ENCODE assay signal across 22 mouse cellular contexts in genomic region chr11:46273969-46274368, GRCm38 (mm10). TPM values are rescaled to one million over a fixed set of nuclear protein-coding genes. Genes with fewer than 3 reads are reported as not detected.
DNase-seq lines count a peak whose midpoint lies in the region; ATAC-seq and TF ChIP-seq lines count a peak whose summit lies in the region.
"Had no signal": no experiment of that assay in that cellular context is flagged by ENCODE, and none has a peak within 500 bp of the region (broad histone marks: within the 10 kb centered on the region; RNA-seq: fewer than 3 reads in every experiment).

No protein-coding gene starts in this region.

- H3K4me3 ChIP-seq in intestine, postnatal 0 days (ENCODE audit: low read depth, low read length): no peak overlapping the region
- no peak overlapping the region for H3K4me3 ChIP-seq in intestine, embryonic 16.5 days (ENCODE audit: low read length)
- H3K4me3 ChIP-seq in MEL (ENCODE audit: control insufficient read depth in 1 of 2, insufficient read depth in 1 of 2, low read depth in 2 of 2, low read length in 2 of 2): no peak overlapping the region
- no peak overlapping the region for H3K4me3 ChIP-seq in stomach, postnatal 0 days (ENCODE audit: low read depth, low read length)
- H3K4me3 ChIP-seq: forebrain, embryonic 13.5 days; heart, adult 2 months; hindbrain, embryonic 15.5 days; liver, embryonic 13.5 days; neural tube, embryonic 13.5 days had no signal

- no peaks in the 10 kb centered on the region for H3K9me3 ChIP-seq in intestine, postnatal 0 days (ENCODE audit: control insufficient read depth)
- no peaks in the 10 kb centered on the region for H3K9me3 ChIP-seq in intestine, embryonic 16.5 days (ENCODE audit: control insufficient read depth, low read length)
- H3K9me3 ChIP-seq in MEL (replicated peaks; ENCODE audit: insufficient read depth, low read length): no peaks in the 10 kb centered on the region
- no peaks in the 10 kb centered on the region for H3K9me3 ChIP-seq in stomach, postnatal 0 days (ENCODE audit: control insufficient read depth, low read length)
- H3K9me3 ChIP-seq: forebrain, embryonic 13.5 days; G1E; hindbrain, embryonic 15.5 days; liver, embryonic 13.5 days; neural tube, embryonic 13.5 days had no signal

- no peak overlapping the region for H3K9ac ChIP-seq in intestine, postnatal 0 days (ENCODE audit: low read depth, low read length)
- no peak overlapping the region for H3K9ac ChIP-seq in intestine, embryonic 16.5 days (ENCODE audit: low read depth, low read length)
- no peak overlapping the region for H3K9ac ChIP-seq in MEL (ENCODE audit: control insufficient read depth, low read depth, low read length, poor library complexity, severe bottlenecking)
- H3K9ac ChIP-seq in stomach, postnatal 0 days (ENCODE audit: low read length): no peak overlapping the region
- H3K9ac ChIP-seq: forebrain, embryonic 13.5 days; hindbrain, embryonic 15.5 days; liver, embryonic 13.5 days; neural tube, embryonic 13.5 days had no signal

- ATAC-seq in intestine, postnatal 0 days: no peak
- no peak for ATAC-seq in intestine, embryonic 16.5 days
- ATAC-seq in stomach, postnatal 0 days (ENCODE audit: low FRiP score, low TSS enrichment): no peak
- no peak for ATAC-seq in erythroid progenitor cell, adult 5-6 weeks (replicated peaks; ENCODE audit: low FRiP score, poor library complexity, severe bottlenecking)
- ATAC-seq: forebrain, embryonic 13.5 days had no signal

- no peak for TF ChIP-seq POLR2A in MEL (IDR thresholded peaks at IDR 0.05; ENCODE audit: control insufficient read depth in 1 of 2, insufficient read depth in 1 of 2, low read depth in 1 of 2, low read length in 2 of 2, poor library complexity in 1 of 2)

- no peak overlapping the region for H3K4me2 ChIP-seq in intestine, postnatal 0 days (replicated peaks; ENCODE audit: low read depth)
- no peak overlapping the region for H3K4me2 ChIP-seq in intestine, embryonic 16.5 days (ENCODE audit: low read depth, low read length)
- no peak overlapping the region for H3K4me2 ChIP-seq in stomach, postnatal 0 days (replicated peaks; ENCODE audit: low read depth)
- H3K4me2 ChIP-seq: forebrain, embryonic 13.5 days; hindbrain, embryonic 15.5 days; liver, embryonic 13.5 days; midbrain, embryonic 11.5 days; neural tube, embryonic 13.5 days had no signal

- DNase-seq in thymus, postnatal 0 days (ENCODE audit: low spot score): peak; percentile 31
- no peak for DNase-seq in thymus, postnatal 10 days (ENCODE audit: low spot score in 2 of 2)
- peak; percentile 36 for DNase-seq in MEL (ENCODE audit: low read depth, low spot score)
- no peak for DNase-seq in stomach, postnatal 0 days (ENCODE audit: low spot score)
- DNase-seq: B cell, adult 2 months; cerebellum, adult 8-10 months; gastrocnemius, postnatal 14 days; heart, adult 2 months; heart, postnatal 4 days; kidney, adult 2 months; kidney, postnatal 14 days; liver, embryonic 13.5 days had no signal

- TF ChIP-seq EP300 in MEL (IDR thresholded peaks at IDR 0.05; ENCODE audit: low read depth in 1 of 2, low read length in 2 of 2): no peak
- TF ChIP-seq EP300 in stomach, postnatal 0 days (optimal IDR thresholded peaks at IDR 0.05): no peak

- WGBS in intestine, postnatal 0 days: 94% methylated on average over 3 of the region's 3 CpGs
- WGBS in intestine, embryonic 16.5 days: 95% methylated on average over 3 of the region's 3 CpGs
- 97% methylated on average over 3 of the region's 3 CpGs for WGBS in stomach, postnatal 0 days

- no peaks in the 10 kb centered on the region for H3K79me2 ChIP-seq in MEL (ENCODE audit: control insufficient read depth, insufficient read depth, low read length, poor library complexity)

- no peaks in the 10 kb centered on the region for H3K4me1 ChIP-seq in intestine, postnatal 0 days (replicated peaks; ENCODE audit: control insufficient read depth, insufficient read depth, low read length)
- no peaks in the 10 kb centered on the region for H3K4me1 ChIP-seq in intestine, embryonic 16.5 days (ENCODE audit: control insufficient read depth, insufficient read depth, low read length)
- H3K4me1 ChIP-seq in MEL (ENCODE audit: control insufficient read depth in 1 of 2, insufficient read depth in 2 of 2, low read length in 2 of 2): no peaks in the 10 kb centered on the region
- no peaks in the 10 kb centered on the region for H3K4me1 ChIP-seq in stomach, postnatal 0 days (replicated peaks; ENCODE audit: control insufficient read depth, insufficient read depth)
- H3K4me1 ChIP-seq: forebrain, embryonic 13.5 days; hindbrain, embryonic 15.5 days; liver, embryonic 13.5 days; neural tube, embryonic 13.5 days had no signal

- H3K36me3 ChIP-seq in intestine, postnatal 0 days (ENCODE audit: control insufficient read depth, insufficient read depth): no peaks in the 10 kb centered on the region
- no peaks in the 10 kb centered on the region for H3K36me3 ChIP-seq in intestine, embryonic 16.5 days (ENCODE audit: control insufficient read depth, insufficient read depth, low read length)
- H3K36me3 ChIP-seq in MEL (ENCODE audit: control insufficient read depth in 1 of 2, insufficient read depth in 2 of 2, low read length in 2 of 2): peaks cover 0 to 4% of the 10 kb centered on the region in 2 experiments; a peak in 2 of 4 replicates
- no peaks in the 10 kb centered on the region for H3K36me3 ChIP-seq in stomach, postnatal 0 days (ENCODE audit: control insufficient read depth, insufficient read depth, low read length)

- no peak overlapping the region for H3K27ac ChIP-seq in intestine, postnatal 0 days (ENCODE audit: low read depth, low read length)
- no peak overlapping the region for H3K27ac ChIP-seq in intestine, embryonic 16.5 days (ENCODE audit: low read length)
- no peak overlapping the region for H3K27ac ChIP-seq in MEL (ENCODE audit: control insufficient read depth, low read depth, low read length)
- no peak overlapping the region for H3K27ac ChIP-seq in stomach, postnatal 0 days (replicated peaks)
- H3K27ac ChIP-seq: forebrain, embryonic 13.5 days; heart, adult 2 months; hindbrain, embryonic 15.5 days; liver, embryonic 13.5 days; macrophage; neural tube, embryonic 13.5 days had no signal

- H3K27me3 ChIP-seq in intestine, postnatal 0 days (replicated peaks; ENCODE audit: control insufficient read depth, insufficient read depth, low read length): no peaks in the 10 kb centered on the region
- no peaks in the 10 kb centered on the region for H3K27me3 ChIP-seq in intestine, embryonic 16.5 days (replicated peaks; ENCODE audit: control insufficient read depth, insufficient read depth, low read length)
- no peaks in the 10 kb centered on the region for H3K27me3 ChIP-seq in MEL (ENCODE audit: control insufficient read depth in 1 of 2, insufficient read depth in 2 of 2, low read length in 2 of 2)
- H3K27me3 ChIP-seq in stomach, postnatal 0 days (ENCODE audit: control insufficient read depth, insufficient read depth, low read length): no peaks in the 10 kb centered on the region
- H3K27me3 ChIP-seq: forebrain, embryonic 13.5 days; hindbrain, embryonic 15.5 days; liver, embryonic 13.5 days; neural tube, embryonic 13.5 days had no signal

- TF ChIP-seq RAD21 in MEL (IDR thresholded peaks at IDR 0.05; ENCODE audit: low read depth, low read length): peak; percentile 5; the same call in 1 of the 2 replicates

- peak; percentile 28 for TF ChIP-seq CTCF in intestine, postnatal 0 days (IDR thresholded peaks at IDR 0.05; ENCODE audit: low read depth)
- TF ChIP-seq CTCF in MEL (IDR thresholded peaks at IDR 0.05 in 2 of 3, conservative IDR thresholded peaks at IDR 0.05 in 1 of 3; ENCODE audit: control insufficient read depth in 1 of 3, insufficient read depth in 1 of 3, low read depth in 2 of 3, low read length in 3 of 3, poor library complexity in 1 of 3, severe bottlenecking in 1 of 3): peak; percentile 22 to 43 (median 28); a peak in 4 of 6 replicates
- peak; percentile 34; the same call in 1 of the 2 replicates for TF ChIP-seq CTCF in stomach, postnatal 0 days (IDR thresholded peaks at IDR 0.05; ENCODE audit: low read depth)

TF ChIP-seq in MEL, 35 proteins besides CTCF, POLR2A, EP300 and RAD21 (continues in another document):
- TF ChIP-seq USF1 (IDR thresholded peaks at IDR 0.05; ENCODE audit: low read depth, low read length) (no peak), MXI1 (IDR thresholded peaks at IDR 0.05; ENCODE audit: low read depth, low read length) (no peak), CHD2 (IDR thresholded peaks at IDR 0.05; ENCODE audit: low read length) (no peak), GATA1 (IDR thresholded peaks at IDR 0.05; ENCODE audit: low read depth, low read length) (no peak), POLR2AphosphoS5 (IDR thresholded peaks at IDR 0.05; ENCODE audit: borderline replicate concordance, low read depth, low read length) (no peak), SMC3 (IDR thresholded peaks at IDR 0.05; ENCODE audit: low read depth, low read length) (no peak), ELF1 (IDR thresholded peaks at IDR 0.05; ENCODE audit: low read depth, low read length) (no peak), ETS1 (IDR thresholded peaks at IDR 0.05; ENCODE audit: low read depth, low read length) (no peak), JUND (IDR thresholded peaks at IDR 0.05; ENCODE audit: low read depth, low read length) (no peak)

RNA-seq across cellular contexts. Expression of gene Fndc9, which starts 38.6 kb away (rescaled TPM):
- 0.10 and 0.17 TPM in 2 replicates for polyA plus RNA-seq in intestine, postnatal 0 days (2015; fragmentation: Nextera tagmentation; extraction: Ambion mirVana)
- polyA plus RNA-seq in intestine, embryonic 16.5 days (2015; fragmentation: Nextera tagmentation; extraction: Ambion mirVana): 0.09 and 0.15 TPM in 2 replicates
- polyA plus RNA-seq in thymus, postnatal 0 days (2015; fragmentation: Nextera tagmentation; extraction: Ambion mirVana): 0.75 and 1.4 TPM in 2 replicates
- 0.07 and 0.08 TPM in 2 replicates for total RNA-seq in MEL (2012; rRNA removed)
- under 1 TPM in 1 of 2 experiments, not detected in 1; 0.35 TPM for polyA plus RNA-seq in MEL (2012; ENCODE audit: insufficient read depth in 1 of 2, insufficient read length in 2 of 2, low read depth in 1 of 2, low replicate concordance in 2 of 2, missing spikeins in 1 of 2)
- 6.9 and 8.2 TPM in 2 replicates for polyA plus RNA-seq in stomach, postnatal 0 days (2015; fragmentation: Nextera tagmentation; extraction: Ambion mirVana)
- not detected in 2 replicates for total RNA-seq in erythroid progenitor cell, adult 5-6 weeks (2015; ENCODE audit: low replicate concordance)
- total RNA-seq in erythroid progenitor cell, adult 5-6 weeks (2017; ENCODE audit: low replicate concordance): not detected in 2 replicates
- total RNA-seq: gastrocnemius, postnatal 14 days; heart, adult 2 months; heart, postnatal 4 days had no signal
- polyA plus RNA-seq: G1E; heart, adult 2 months; kidney, adult 2 months; macrophage; small intestine, adult 2 months had no signal

RNA-seq across cellular contexts. Expression of gene Cyfip2, which starts 38.7 kb away (rescaled TPM):
- polyA plus RNA-seq in intestine, postnatal 0 days (2015; fragmentation: Nextera tagmentation; extraction: Ambion mirVana): 1.9 and 2.0 TPM in 2 replicates
- 5.2 and 5.7 TPM in 2 replicates for polyA plus RNA-seq in intestine, embryonic 16.5 days (2015; fragmentation: Nextera tagmentation; extraction: Ambion mirVana)
- 62.7 and 67.6 TPM in 2 replicates for polyA plus RNA-seq in thymus, postnatal 0 days (2015; fragmentation: Nextera tagmentation; extraction: Ambion mirVana)
- 9.9 and 13.7 TPM in 2 replicates for total RNA-seq in MEL (2012; rRNA removed)
- polyA plus RNA-seq in MEL (2012; ENCODE audit: insufficient read depth in 1 of 2, insufficient read length in 2 of 2, low read depth in 1 of 2, low replicate concordance in 2 of 2, missing spikeins in 1 of 2): 10 to 100 TPM; 18.9 to 31.8 TPM
- 2.8 and 3.0 TPM in 2 replicates for polyA plus RNA-seq in stomach, postnatal 0 days (2015; fragmentation: Nextera tagmentation; extraction: Ambion mirVana)
- total RNA-seq in erythroid progenitor cell, adult 5-6 weeks (2015; ENCODE audit: low replicate concordance): 42.9 and 56.6 TPM in 2 replicates
- 13.5 and 14.4 TPM in 2 replicates for total RNA-seq in erythroid progenitor cell, adult 5-6 weeks (2017; ENCODE audit: low replicate concordance)

Comparison
In these comparisons a context has a peak if more than half of its experiments do, and no peak if none do; other contexts are left out.
1. DNase-seq: peak in thymus, postnatal 0 days (single experiment) and MEL (single experiment); none in thymus, postnatal 10 days (0 of 2) and stomach, postnatal 0 days (single experiment).
2. Peak in every context shown above with its lines, with median percentiles within 50 percentile points of each other: CTCF ChIP-seq.